Mouse (Mus musculus) MEL (cell line): ENCODE results near the gene Hacl1. TPM values are rescaled to one million over a fixed set of nuclear protein-coding genes. Genes with fewer than 3 reads are reported as not detected.

Experiments used
- DNase-seq: peaks from one replicate; pipeline ENCODE4 v3.0.0; 2011; ENCODE audit warnings: low read depth, low spot score
- H3K27ac ChIP-seq: 2 replicates; pipeline ENCODE4 v1.5.1; 2012; ENCODE audit warnings: low read depth, mild to moderate bottlenecking, control low read depth, low read length, moderate library complexity; ENCODE audit not compliant: control insufficient read depth
- H3K27me3 ChIP-seq, 2 experiments: fragments of 150-350 bp in 1 of 2; sonication (generic) in 1 of 2; 2 replicates each; pipeline ENCODE4 v1.6.1; 2012; ENCODE audit warnings: low read length in 2 of 2, mild to moderate bottlenecking in 2 of 2, improper control_type of control experiment in 1 of 2, moderate library complexity in 1 of 2; ENCODE audit not compliant: insufficient read depth in 2 of 2, control insufficient read depth in 1 of 2
- H3K36me3 ChIP-seq, 2 experiments: 2 replicates each; pipeline ENCODE4 v1.6.1; 2012 to 2014; ENCODE audit warnings: low read length in 2 of 2, improper control_type of control experiment in 1 of 2, inconsistent platforms in 1 of 2, mild to moderate bottlenecking in 1 of 2; ENCODE audit not compliant: insufficient read depth in 2 of 2, control insufficient read depth in 1 of 2
- H3K4me1 ChIP-seq, 2 experiments: fragments of 150-350 bp in 1 of 2; sonication (generic) in 1 of 2; 2 replicates each; pipeline ENCODE4 v1.6.1; 2012; ENCODE audit warnings: low read length in 2 of 2, improper control_type of control experiment in 1 of 2, mild to moderate bottlenecking in 1 of 2; ENCODE audit not compliant: insufficient read depth in 2 of 2, control insufficient read depth in 1 of 2
- H3K4me3 ChIP-seq, 2 experiments: fragments of 150-350 bp in 1 of 2; sonication (generic) in 1 of 2; 2 replicates each; pipeline ENCODE4 v1.5.1; 2012; ENCODE audit warnings: low read depth in 2 of 2, low read length in 2 of 2, mild to moderate bottlenecking in 2 of 2, moderate library complexity in 2 of 2, control low read depth in 1 of 2, improper control_type of control experiment in 1 of 2; ENCODE audit not compliant: control insufficient read depth in 1 of 2, insufficient read depth in 1 of 2
- H3K79me2 ChIP-seq: 2 replicates; pipeline ENCODE4 v1.6.1; 2012; ENCODE audit warnings: mild to moderate bottlenecking, low read length, moderate library complexity; ENCODE audit not compliant: control insufficient read depth, poor library complexity, insufficient read depth
- H3K9ac ChIP-seq: 2 replicates; pipeline ENCODE4 v1.6.1; 2012; ENCODE audit warnings: low read depth, mild to moderate bottlenecking, control low read depth, low read length, moderate library complexity; ENCODE audit not compliant: control insufficient read depth, poor library complexity, severe bottlenecking
- H3K9me3 ChIP-seq: fragments of 150-350 bp; sonication (generic); replicated peaks from 2 replicates; pipeline ENCODE4 v1.6.1; 2012; ENCODE audit warnings: mild to moderate bottlenecking, low read length, improper control_type of control experiment, moderate library complexity; ENCODE audit not compliant: insufficient read depth
- BHLHE40 ChIP-seq: IDR thresholded peaks from 2 replicates; pipeline ENCODE4 v1.6.1; 2012; ENCODE audit warnings: low read depth, mild to moderate bottlenecking, inconsistent platforms, low read length, improper control_type of control experiment, borderline replicate concordance
- CHD1 ChIP-seq: IDR thresholded peaks from 2 replicates; pipeline ENCODE4 v1.6.1; 2012; ENCODE audit warnings: low read depth, mild to moderate bottlenecking, inconsistent platforms, low read length, improper control_type of control experiment
- CHD2 ChIP-seq: IDR thresholded peaks from 2 replicates; pipeline ENCODE4 v1.6.1; 2011; ENCODE audit warnings: low read length, improper control_type of control experiment
- ETS1 ChIP-seq: IDR thresholded peaks from 2 replicates; pipeline ENCODE4 v1.6.1; 2012; ENCODE audit warnings: low read depth, mild to moderate bottlenecking, inconsistent platforms, low read length, improper control_type of control experiment, moderate library complexity
- GABPA ChIP-seq: IDR thresholded peaks from 2 replicates; pipeline ENCODE4 v1.6.1; 2012; ENCODE audit warnings: low read depth, mild to moderate bottlenecking, inconsistent platforms, low read length, improper control_type of control experiment, moderate library complexity
- GATA1 ChIP-seq: IDR thresholded peaks from 2 replicates; pipeline ENCODE4 v1.6.1; 2011; ENCODE audit warnings: low read depth, low read length, improper control_type of control experiment
- HCFC1 ChIP-seq: IDR thresholded peaks from 2 replicates; pipeline ENCODE4 v1.6.1; 2012; ENCODE audit warnings: low read depth, mild to moderate bottlenecking, inconsistent platforms, low read length, improper control_type of control experiment, moderate library complexity
- JUND ChIP-seq: IDR thresholded peaks from 2 replicates; pipeline ENCODE4 v1.6.1; 2011; ENCODE audit warnings: low read depth, mild to moderate bottlenecking, improper control_type of control experiment, low read length
- KAT2A ChIP-seq: conservative IDR thresholded peaks from 2 replicates; pipeline ENCODE4 v1.6.1; 2012; ENCODE audit warnings: low read depth, low read length, improper control_type of control experiment, inconsistent platforms
- MAZ ChIP-seq: IDR thresholded peaks from 2 replicates; pipeline ENCODE4 v1.6.1; 2012; ENCODE audit warnings: low read depth, mild to moderate bottlenecking, inconsistent platforms, low read length, improper control_type of control experiment
- MEF2A ChIP-seq: IDR thresholded peaks from 2 replicates; pipeline ENCODE4 v1.6.1; 2014; ENCODE audit warnings: low read depth, mild to moderate bottlenecking, inconsistent platforms, low read length, improper control_type of control experiment; ENCODE audit not compliant: poor library complexity, insufficient replicate concordance, severe bottlenecking; ENCODE audit errors: extremely low read depth
- MYB ChIP-seq: IDR thresholded peaks from 2 replicates; pipeline ENCODE4 v1.6.1; 2011; ENCODE audit warnings: mild to moderate bottlenecking, low read depth, low read length, improper control_type of control experiment
- POLR2A ChIP-seq, 2 experiments: IDR thresholded peaks; 2 replicates each; pipeline ENCODE4 v1.6.1; 2011 to 2012; ENCODE audit warnings: low read length in 2 of 2, mild to moderate bottlenecking in 2 of 2, control low read depth in 1 of 2, improper control_type of control experiment in 1 of 2, low read depth in 1 of 2, moderate library complexity in 1 of 2; ENCODE audit not compliant: control insufficient read depth in 1 of 2, insufficient read depth in 1 of 2, poor library complexity in 1 of 2
- POLR2AphosphoS2 ChIP-seq: IDR thresholded peaks from 2 replicates; pipeline ENCODE4 v1.6.1; 2011; ENCODE audit warnings: low read length, improper control_type of control experiment
- POLR2AphosphoS5 ChIP-seq: IDR thresholded peaks from 2 replicates; pipeline ENCODE4 v1.6.1; 2012; ENCODE audit warnings: low read depth, borderline replicate concordance, mild to moderate bottlenecking, inconsistent platforms, low read length, moderate library complexity, mixed read lengths
- SIN3A ChIP-seq: IDR thresholded peaks from 2 replicates; pipeline ENCODE4 v1.6.1; 2012; ENCODE audit warnings: low read length, improper control_type of control experiment, inconsistent platforms
- UBTF ChIP-seq: IDR thresholded peaks from 2 replicates; pipeline ENCODE4 v1.6.1; 2012; ENCODE audit warnings: low read depth, mild to moderate bottlenecking, inconsistent platforms, low read length, improper control_type of control experiment, moderate library complexity, borderline replicate concordance; ENCODE audit not compliant: insufficient read depth
- USF1 ChIP-seq: IDR thresholded peaks from 2 replicates; pipeline ENCODE4 v1.6.1; 2014; ENCODE audit warnings: low read depth, mild to moderate bottlenecking, inconsistent platforms, low read length, improper control_type of control experiment, moderate library complexity
- polyA plus RNA-seq, 2 experiments: library from polyadenylated mRNA; stranded (reverse) in 1 of 2; unstranded in 1 of 2; fragments of >175 nt in 1 of 2; fragments of >200 nt in 1 of 2; gene quantifications; 2 replicates each; pipeline versions ENCODE4 v1.2.1 to v1.2.4; 2012; ENCODE audit warnings: low replicate concordance in 2 of 2, low read depth in 1 of 2; ENCODE audit not compliant: insufficient read length in 2 of 2, insufficient read depth in 1 of 2, missing spikeins in 1 of 2
- total RNA-seq: library from RNA; depleted of rRNA; stranded (reverse); fragments of 300-350 nt; gene quantifications from 2 replicates; pipeline ENCODE4 v1.2.3, GENCODE M21; 2012

Hacl1 gene
- total and polyA plus RNA-seq, 3 experiments = 7.7 to 13.3 TPM; not detected in 1

- no peak overlapping the region for H3K27ac ChIP-seq
- peaks cover 3 to 24% of the 10 kb centered on the region in 2 experiments for H3K4me1 ChIP-seq
- H3K27me3 ChIP-seq = no peaks in the 10 kb centered on the region
- H3K4me3 ChIP-seq = no peak overlapping the region
- H3K9me3 ChIP-seq = no peaks in the 10 kb centered on the region
- H3K9ac ChIP-seq = no peak overlapping the region
- no peak for DNase-seq
- peaks cover 0 to 12% of the 10 kb centered on the region in 2 experiments; a peak in 2 of 4 replicates for H3K36me3 ChIP-seq
- TF ChIP-seq USF1 = no peak
- TF ChIP-seq GATA1 = no peak
- no peak for TF ChIP-seq CHD2
- TF ChIP-seq CHD1 = no peak
- no peak for TF ChIP-seq MEF2A
- no peak for TF ChIP-seq ETS1
- no peak for TF ChIP-seq SIN3A
- TF ChIP-seq HCFC1 = no peak
- no peak for TF ChIP-seq POLR2AphosphoS5
- TF ChIP-seq KAT2A = no peak
- no peak for TF ChIP-seq BHLHE40
- no peak for TF ChIP-seq UBTF
- TF ChIP-seq POLR2A (IDR thresholded peaks at IDR 0.05; ENCODE audit: control insufficient read depth in 1 of 2, insufficient read depth in 1 of 2, low read depth in 1 of 2, low read length in 2 of 2, poor library complexity in 1 of 2) = no peak
- TF ChIP-seq MYB = no peak
- TF ChIP-seq MAZ = no peak
- TF ChIP-seq JUND = no peak
- TF ChIP-seq POLR2AphosphoS2 = no peak
- H3K79me2 ChIP-seq = no peaks in the 10 kb centered on the region
Measured at GRCm38 (mm10) chr14:31681931-31682555, 41.0 kb upstream of the Hacl1 start.

GRCm38 (mm10) chr14:31681291-31681690 lies 40.2 kb upstream of the Hacl1 start:
- peaks cover 3 to 21% of the 10 kb centered on the region in 2 experiments for H3K4me1 ChIP-seq
- no peak overlapping the region for H3K27ac ChIP-seq
- H3K27me3 ChIP-seq = no peaks in the 10 kb centered on the region
- DNase-seq = no peak
- H3K9ac ChIP-seq = no peak overlapping the region
- no peak overlapping the region for H3K4me3 ChIP-seq
- H3K79me2 ChIP-seq = no peaks in the 10 kb centered on the region
- peaks cover 0 to 12% of the 10 kb centered on the region in 2 experiments; a peak in 2 of 4 replicates for H3K36me3 ChIP-seq
- H3K9me3 ChIP-seq = no peaks in the 10 kb centered on the region
- TF ChIP-seq GABPA = no peak
- no peak for TF ChIP-seq HCFC1
- no peak for TF ChIP-seq POLR2A (IDR thresholded peaks at IDR 0.05; ENCODE audit: control insufficient read depth in 1 of 2, insufficient read depth in 1 of 2, low read depth in 1 of 2, low read length in 2 of 2, poor library complexity in 1 of 2)
